Mouse (Mus musculus) lung, embryonic 14.5 days (tissue): ENCODE results near the gene Slc25a51. TPM values are rescaled to one million over a fixed set of nuclear protein-coding genes. Genes with fewer than 3 reads are reported as not detected.
"Not testable (repeated sequence)": the region's sequence is repeated elsewhere in the genome, so short reads cannot be mapped to it uniquely, and the experiment has no call there.

ENCODE experiments used
- ATAC-seq: fragments of 200-750 bp; cut with Nextera tagmentation; 2 replicates; pipeline ENCODE4 v1.8.0; 2017; ENCODE audit warnings: mild to moderate bottlenecking, moderate TSS enrichment, moderate library complexity; ENCODE audit not compliant: insufficient read depth
- DNase-seq: peaks from one replicate; pipeline ENCODE4 v3.0.0-alpha.2; 2015
- H3K27ac ChIP-seq: fragments of 300-500 bp; sonication (generic); 2 replicates; pipeline ENCODE4 v1.5.1; 2014; ENCODE audit warnings: low read depth, mild to moderate bottlenecking, moderate library complexity
- H3K27me3 ChIP-seq: fragments of 300-500 bp; sonication (generic); 2 replicates; pipeline ENCODE4 v1.6.1; 2014; ENCODE audit warnings: low read length, control low read depth; ENCODE audit not compliant: insufficient read depth
- H3K36me3 ChIP-seq: fragments of 300-500 bp; sonication (generic); 2 replicates; pipeline ENCODE4 v1.6.1; 2014; ENCODE audit warnings: control low read depth; ENCODE audit not compliant: insufficient read depth
- H3K4me1 ChIP-seq: fragments of 300-500 bp; sonication (generic); 2 replicates; pipeline ENCODE4 v1.6.1; 2014; ENCODE audit warnings: antibody characterized with exemption, control low read depth; ENCODE audit not compliant: insufficient read depth
- H3K4me2 ChIP-seq: fragments of 300-500 bp; sonication (generic); 2 replicates; pipeline ENCODE4 v1.6.1; 2014; ENCODE audit warnings: mild to moderate bottlenecking
- H3K4me3 ChIP-seq: fragments of 300-500 bp; sonication (generic); 2 replicates; pipeline ENCODE4 v1.5.1; 2014; ENCODE audit warnings: low read depth, low read length
- H3K9ac ChIP-seq: fragments of 300-500 bp; sonication (generic); 2 replicates; pipeline ENCODE4 v1.6.1; 2014
- H3K9me3 ChIP-seq: fragments of 300-500 bp; sonication (generic); 2 replicates; pipeline ENCODE4 v1.6.1; 2016; ENCODE audit warnings: low read depth, low read length, control low read depth
- CTCF ChIP-seq: IDR thresholded peaks from 2 replicates; pipeline ENCODE4 v1.5.1; 2016; ENCODE audit warnings: antibody characterized with exemption, low read depth
- WGBS: fragments of 180-500 bp; shearing (Covaris S2); extraction: QIAGEN DNeasy Blood & Tissue Kit; methylation state at CpG from one replicate; pipeline ENCODE4 v1.1.7; 2014; 5-methylcytosine and 5-hydroxymethylcytosine counted together
- polyA plus RNA-seq: library from polyadenylated mRNA; unstranded; fragments of >200 nt; fragmentation: Nextera tagmentation; extraction: Ambion mirVana; gene quantifications from 2 replicates; pipeline ENCODE4 v1.2.1, GENCODE M21; 2014

The Slc25a51 gene
- polyA plus RNA-seq, 1 experiment from 2014 or later = 69.0 TPM

DNA sequence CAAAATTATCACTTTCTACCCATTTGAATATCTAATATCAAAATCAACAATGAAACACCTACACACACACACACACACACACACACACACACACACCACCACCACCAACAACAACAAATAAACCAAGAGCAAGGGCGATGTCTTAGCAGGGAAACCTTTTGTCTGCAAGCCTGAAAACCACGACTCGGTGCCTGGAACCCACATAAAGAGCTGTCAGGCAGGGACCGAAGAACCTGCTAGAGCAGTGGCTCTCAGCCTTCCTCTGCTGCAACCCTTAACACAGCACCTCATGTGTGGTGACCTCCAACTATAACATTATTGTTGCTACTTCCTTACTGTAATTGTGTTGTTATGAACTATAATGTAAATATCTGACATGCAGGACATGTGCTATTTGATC, 6.3 kb downstream of the Slc25a51 start:
- no peak overlapping the region for H3K4me2 ChIP-seq
- DNase-seq = no peak
- WGBS = 80% methylated on average over 4 of the region's 4 CpGs

GRCm38 (mm10) chr4:45399421-45400210, 8.9 kb downstream of the Slc25a51 start:
- no peaks in the 10 kb centered on the region for H3K4me1 ChIP-seq
- H3K9ac ChIP-seq = no peak overlapping the region
- WGBS = 92% methylated on average over 45 of the region's 45 CpGs
- H3K27ac ChIP-seq = no peak overlapping the region
- H3K9me3 ChIP-seq = no peaks in the 10 kb centered on the region
- H3K4me2 ChIP-seq = no peak overlapping the region
- no peak overlapping the region for H3K4me3 ChIP-seq
- no peak for DNase-seq
- no peaks in the 10 kb centered on the region for H3K27me3 ChIP-seq
- peaks cover 82% of the 10 kb centered on the region for H3K36me3 ChIP-seq
- no peak for ATAC-seq
- no peak for TF ChIP-seq CTCF

More for the DNA sequence above, 6.3 kb downstream of the Slc25a51 start:
- Histone ChIP-seq H3K4me3 (no peak overlapping the region), H3K27me3 (no peaks in the 10 kb centered on the region), H3K9me3 (no peaks in the 10 kb centered on the region), H3K36me3 (peaks cover 78% of the 10 kb centered on the region), H3K27ac (no peak overlapping the region), H3K4me1 (peaks cover 9% of the 10 kb centered on the region), H3K9ac (no peak overlapping the region)
- TF ChIP-seq CTCF = no peak
- ATAC-seq = no peak

- not testable (repeated sequence) for H3K4me1 ChIP-seq, H3K27me3 ChIP-seq, H3K27ac ChIP-seq, H3K9me3 ChIP-seq, DNase-seq, H3K4me2 ChIP-seq, ATAC-seq, H3K4me3 ChIP-seq, H3K9ac ChIP-seq
- 77% methylated on average over 5 of the region's 5 CpGs for WGBS
- H3K36me3 ChIP-seq = peaks cover 69% of the 10 kb centered on the region
Measured at GRCm38 (mm10) chr4:45398315-45398714, 10.3 kb downstream of the Slc25a51 start.

GRCm38 (mm10) chr4:45396211-45396610, 12.4 kb downstream of the Slc25a51 start:
- DNase-seq, H3K9me3 ChIP-seq, H3K27me3 ChIP-seq, H3K4me2 ChIP-seq, H3K4me3 ChIP-seq, H3K27ac ChIP-seq, ATAC-seq, H3K9ac ChIP-seq, H3K4me1 ChIP-seq: not testable (repeated sequence)
- WGBS = 87% methylated on average over 5 of the region's 6 CpGs
- H3K36me3 ChIP-seq = peaks cover 51% of the 10 kb centered on the region

DNA sequence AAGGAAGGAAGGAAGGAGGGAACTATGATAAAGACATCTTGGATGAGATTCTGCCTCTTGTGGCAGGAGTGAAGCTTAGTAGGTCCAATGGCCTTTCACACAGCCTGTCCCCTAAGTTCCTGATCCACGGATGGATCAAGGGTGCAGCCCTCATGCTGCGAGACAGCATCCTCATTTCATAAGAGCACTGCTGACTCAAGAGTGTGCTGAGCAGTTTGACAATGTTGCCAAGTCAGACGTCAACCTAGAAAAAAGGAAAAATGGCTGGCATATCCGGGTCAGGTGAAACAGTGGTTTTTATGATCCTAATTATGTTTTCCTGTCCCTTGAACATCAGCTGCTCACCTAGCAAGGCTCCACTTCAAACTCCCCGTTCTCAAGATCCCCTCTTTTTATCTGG, 14.9 kb downstream of the Slc25a51 start:
- Histone ChIP-seq H3K27me3 (no peaks in the 10 kb centered on the region), H3K4me1 (no peaks in the 10 kb centered on the region), H3K36me3 (peaks cover 26% of the 10 kb centered on the region), H3K27ac (no peak overlapping the region), H3K9me3 (no peaks in the 10 kb centered on the region), H3K9ac (no peak overlapping the region), H3K4me3 (no peak overlapping the region), H3K4me2 (no peak overlapping the region)
- ATAC-seq = no peak
- 84% methylated on average over 5 of the region's 5 CpGs for WGBS
- DNase-seq = no peak
- TF ChIP-seq CTCF = no peak

- Histone ChIP-seq H3K4me2 (no peak overlapping the region), H3K4me3 (no peak overlapping the region), H3K9me3 (no peaks in the 10 kb centered on the region), H3K36me3 (peaks cover 19% of the 10 kb centered on the region), H3K27ac (no peak overlapping the region), H3K9ac (no peak overlapping the region), H3K4me1 (no peaks in the 10 kb centered on the region), H3K27me3 (no peaks in the 10 kb centered on the region)
- no peak for ATAC-seq
- 63% methylated on average over 8 of the region's 8 CpGs for WGBS
- no peak for DNase-seq
- TF ChIP-seq CTCF = no peak
Measured at GRCm38 (mm10) chr4:45392994-45393393, 15.6 kb downstream of the Slc25a51 start.

DNA sequence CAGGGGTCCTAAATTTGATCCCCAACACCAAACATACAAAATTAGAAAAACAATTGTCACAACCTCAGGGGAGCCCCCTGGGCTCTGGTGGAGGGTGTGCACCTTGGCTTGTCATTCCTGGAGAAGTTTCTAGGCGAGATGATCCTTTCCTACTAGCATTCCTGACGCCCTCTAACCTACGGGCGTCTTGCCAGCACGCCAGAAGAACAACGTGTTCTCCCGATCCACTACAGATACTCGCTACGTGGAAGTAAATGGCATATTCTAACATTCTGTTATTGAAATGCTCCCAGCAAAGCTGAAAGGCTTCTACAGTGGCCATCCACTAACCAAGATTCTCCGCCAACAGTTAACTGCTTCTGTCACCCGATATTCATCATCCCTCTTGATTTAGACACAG, 16.0 kb downstream of the Slc25a51 start:
- Histone ChIP-seq H3K9me3 (no peaks in the 10 kb centered on the region), H3K4me3 (no peak overlapping the region), H3K4me2 (no peak overlapping the region), H3K9ac (no peak overlapping the region), H3K27ac (no peak overlapping the region), H3K27me3 (no peaks in the 10 kb centered on the region), H3K4me1 (no peaks in the 10 kb centered on the region), H3K36me3 (peaks cover 16% of the 10 kb centered on the region)
- DNase-seq (no peak), ATAC-seq (no peak)
- no peak for TF ChIP-seq CTCF
- 45% methylated on average over 11 of the region's 11 CpGs for WGBS
